Mouse (Mus musculus) limb, embryonic 15.5 days (tissue): ENCODE data around the gene Atp6v0a4. TPM values are rescaled to one million over a fixed set of nuclear protein-coding genes. Genes with fewer than 3 reads are reported as not detected.

Experiments used
- ATAC-seq: fragments of 200-750 bp; cut with Nextera tagmentation; 2 replicates; pipeline ENCODE4 v1.8.0; 2017; ENCODE audit warnings: low read depth, moderate TSS enrichment; ENCODE audit not compliant: insufficient number of reproducible peaks, low FRiP score, low TSS enrichment
- H3K27ac ChIP-seq: fragments of 300-500 bp; sonication (generic); 2 replicates; pipeline ENCODE4 v1.5.1; 2015; ENCODE audit warnings: moderate library complexity, mild to moderate bottlenecking, inconsistent platforms
- H3K27me3 ChIP-seq: fragments of 300-500 bp; sonication (generic); 2 replicates; pipeline ENCODE4 v1.6.1; 2015; ENCODE audit warnings: inconsistent platforms
- H3K36me3 ChIP-seq: fragments of 300-500 bp; sonication (generic); 2 replicates; pipeline ENCODE4 v1.6.1; 2015; ENCODE audit warnings: inconsistent platforms
- H3K4me1 ChIP-seq: fragments of 300-500 bp; sonication (generic); 2 replicates; pipeline ENCODE4 v1.6.1; 2015; ENCODE audit warnings: inconsistent platforms
- H3K4me2 ChIP-seq: fragments of 300-500 bp; sonication (generic); 2 replicates; pipeline ENCODE4 v1.6.1; 2015; ENCODE audit warnings: mild to moderate bottlenecking, inconsistent platforms
- H3K4me3 ChIP-seq: fragments of 300-500 bp; sonication (generic); 2 replicates; pipeline ENCODE4 v1.5.1; 2015; ENCODE audit warnings: mild to moderate bottlenecking, inconsistent platforms
- H3K9ac ChIP-seq: fragments of 300-500 bp; sonication (generic); 2 replicates; pipeline ENCODE4 v1.6.1; 2015; ENCODE audit warnings: inconsistent platforms
- H3K9me3 ChIP-seq: fragments of 300-500 bp; sonication (generic); 2 replicates; pipeline ENCODE4 v1.6.1; 2016; ENCODE audit warnings: inconsistent platforms
- WGBS: fragments of 180-500 bp; shearing (Covaris S2); methylation state at CpG from one replicate; pipeline ENCODE4 v1.1.7; 2015; 5-methylcytosine and 5-hydroxymethylcytosine counted together
- polyA plus RNA-seq: library from polyadenylated mRNA; unstranded; fragments of >200 nt; fragmentation: Nextera tagmentation; extraction: Ambion mirVana; gene quantifications from 2 replicates; pipeline ENCODE4 v1.2.1, GENCODE M21; 2015

The Atp6v0a4 gene
- polyA plus RNA-seq, 1 experiment from 2014 or later, result 6.0 TPM

- peaks cover 16% of the 10 kb centered on the region; the same call in 1 of the 2 replicates for H3K4me1 ChIP-seq
- no peak overlapping the region for H3K4me2 ChIP-seq
- H3K27me3 ChIP-seq, result no peaks in the 10 kb centered on the region
- ATAC-seq, result no peak
- no peaks in the 10 kb centered on the region for H3K9me3 ChIP-seq
- no peak overlapping the region for H3K4me3 ChIP-seq
- H3K36me3 ChIP-seq, result peaks cover 22% of the 10 kb centered on the region
- H3K27ac ChIP-seq, result no peak overlapping the region
- H3K9ac ChIP-seq, result no peak overlapping the region
- 62% methylated on average over 18 of the region's 18 CpGs for WGBS
These were observed 747 bp downstream of the Atp6v0a4 start for GRCm38 (mm10) chr6:38123471-38124206.

- Histone ChIP-seq H3K4me1 (peaks cover 16% of the 10 kb centered on the region; the same call in 1 of the 2 replicates), H3K9ac (no peak overlapping the region), H3K27ac (no peak overlapping the region), H3K4me2 (no peak overlapping the region), H3K4me3 (no peak overlapping the region), H3K9me3 (no peaks in the 10 kb centered on the region), H3K27me3 (no peaks in the 10 kb centered on the region), H3K36me3 (peaks cover 14% of the 10 kb centered on the region)
- no peak for ATAC-seq
- WGBS, result 73% methylated on average over 6 of the region's 6 CpGs
These were observed 1.6 kb downstream of the Atp6v0a4 start for GRCm38 (mm10) chr6:38122791-38123190.

DNA sequence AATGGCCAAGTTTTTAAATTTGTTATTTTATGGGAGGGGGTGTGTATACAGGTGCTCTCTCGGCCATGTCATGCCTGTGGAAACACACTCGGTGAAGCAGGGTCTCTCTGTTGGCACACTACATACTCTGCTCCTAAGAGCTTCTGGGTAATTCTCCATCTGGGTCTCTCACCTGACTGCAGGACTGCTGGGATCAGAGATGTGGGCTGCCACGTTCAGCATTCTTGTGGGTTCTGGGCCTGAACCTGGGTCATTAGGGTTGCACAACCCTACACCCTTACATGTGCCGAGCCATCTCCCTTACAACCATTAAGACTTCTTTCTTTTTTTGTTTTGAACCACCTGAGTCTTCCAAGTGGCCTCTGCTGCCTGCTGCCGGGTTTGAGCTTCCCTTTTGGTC, 2.5 kb downstream of the Atp6v0a4 start:
- Histone ChIP-seq H3K4me3 (no peak overlapping the region), H3K36me3 (peaks cover 10% of the 10 kb centered on the region), H3K9ac (no peak overlapping the region), H3K4me2 (no peak overlapping the region), H3K9me3 (no peaks in the 10 kb centered on the region), H3K27ac (no peak overlapping the region), H3K4me1 (peaks cover 16% of the 10 kb centered on the region; the same call in 1 of the 2 replicates), H3K27me3 (no peaks in the 10 kb centered on the region)
- ATAC-seq, result no peak
- WGBS, result 74% methylated on average over 5 of the region's 5 CpGs

DNA sequence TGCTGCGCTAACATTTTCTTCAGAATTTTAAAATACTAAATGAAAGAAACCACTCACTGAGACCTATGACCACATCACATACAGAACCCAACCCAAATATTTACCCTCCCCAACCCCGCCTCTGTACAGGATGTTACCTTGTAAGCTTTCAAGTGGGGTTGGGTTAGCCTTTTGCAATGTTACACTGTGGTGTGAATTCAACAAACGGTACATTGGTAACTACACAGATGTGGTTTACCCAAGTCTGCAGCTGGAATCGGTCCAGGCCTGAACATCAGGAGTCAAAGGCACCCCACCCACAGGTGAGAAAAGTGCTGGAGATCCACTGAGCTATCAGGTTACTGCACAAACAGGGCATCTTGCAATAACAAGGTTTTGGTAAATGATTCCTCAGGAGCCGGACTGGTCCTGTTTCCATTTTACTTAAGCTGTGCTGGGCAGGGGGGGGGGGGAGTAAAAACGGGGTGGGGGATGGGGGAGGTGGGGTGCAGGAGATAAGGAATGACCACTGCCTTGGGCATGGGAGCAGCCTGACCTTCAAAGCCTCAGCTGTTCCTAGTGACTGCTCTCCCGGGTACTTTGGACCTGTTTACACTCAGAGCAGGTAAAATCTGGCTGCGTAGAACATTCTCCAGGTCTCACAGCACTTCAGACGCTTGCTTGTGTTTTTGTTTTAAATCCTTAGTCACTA, 3.6 kb downstream of the Atp6v0a4 start:
- H3K4me3 ChIP-seq, result no peak overlapping the region
- H3K9me3 ChIP-seq, result no peaks in the 10 kb centered on the region
- peaks cover 16% of the 10 kb centered on the region; the same call in 1 of the 2 replicates for H3K4me1 ChIP-seq
- no peak overlapping the region for H3K9ac ChIP-seq
- H3K27ac ChIP-seq, result 0 out of 2 replicates have a peak overlapping the region, but pooled peaks have one; percentile 52
- 57% methylated on average over 9 of the region's 9 CpGs for WGBS
- H3K4me2 ChIP-seq, result no peak overlapping the region
- ATAC-seq, result peak; percentile 61
- no peaks in the 10 kb centered on the region for H3K27me3 ChIP-seq
- peaks cover 2% of the 10 kb centered on the region; the same call in 1 of the 2 replicates for H3K36me3 ChIP-seq

GRCm38 (mm10) chr6:38118341-38118740, 6.0 kb downstream of the Atp6v0a4 start:
- no peaks in the 10 kb centered on the region for H3K36me3 ChIP-seq
- H3K4me3 ChIP-seq, result no peak overlapping the region
- 88% methylated on average over 6 of the region's 6 CpGs for WGBS
- H3K9me3 ChIP-seq, result no peaks in the 10 kb centered on the region
- H3K27me3 ChIP-seq, result no peaks in the 10 kb centered on the region
- H3K4me1 ChIP-seq, result peaks cover 7% of the 10 kb centered on the region; the same call in 1 of the 2 replicates
- no peak overlapping the region for H3K9ac ChIP-seq
- H3K27ac ChIP-seq, result no peak overlapping the region
- ATAC-seq, result no peak
- H3K4me2 ChIP-seq, result no peak overlapping the region

DNA sequence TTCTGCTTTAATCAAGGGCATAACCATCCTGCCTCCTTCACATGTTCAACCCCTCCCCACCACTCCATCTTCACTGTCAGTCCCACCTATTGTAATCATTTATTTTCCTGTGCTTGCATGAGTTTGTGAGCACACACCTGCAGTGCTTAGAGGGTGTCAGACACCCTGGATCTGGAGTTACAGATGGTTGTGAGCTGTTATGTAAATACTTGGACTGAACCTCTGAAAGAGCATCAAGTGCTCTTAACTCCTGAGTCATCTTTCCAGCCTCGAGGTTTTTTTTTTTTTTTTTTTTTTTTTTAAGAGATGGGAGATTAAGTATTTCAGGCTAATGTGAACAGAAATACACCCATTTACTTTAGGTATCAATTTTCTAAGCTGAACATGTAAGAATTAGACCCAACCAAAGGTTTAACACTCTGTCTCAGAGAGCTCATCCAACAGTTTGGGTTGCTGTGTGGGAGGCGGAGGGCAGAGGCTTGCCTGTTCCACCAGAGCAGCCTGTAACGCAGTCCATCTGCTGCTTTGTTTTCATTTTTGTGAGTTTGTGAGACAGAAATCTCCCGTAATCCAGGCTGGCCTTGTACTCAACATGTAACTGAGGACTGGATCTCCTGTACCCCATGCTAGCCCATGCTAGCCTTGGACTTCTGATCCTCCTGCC, 8.1 kb downstream of the Atp6v0a4 start:
- no peaks in the 10 kb centered on the region for H3K36me3 ChIP-seq
- H3K9me3 ChIP-seq, result no peaks in the 10 kb centered on the region
- H3K27me3 ChIP-seq, result no peaks in the 10 kb centered on the region
- H3K9ac ChIP-seq, result no peak overlapping the region
- peaks cover 5% of the 10 kb centered on the region; the same call in 1 of the 2 replicates for H3K4me1 ChIP-seq
- H3K4me3 ChIP-seq, result no peak overlapping the region
- WGBS, result 47% methylated on average over 4 of the region's 4 CpGs
- no peak overlapping the region for H3K27ac ChIP-seq
- no peak overlapping the region for H3K4me2 ChIP-seq
- ATAC-seq, result no peak

GRCm38 (mm10) chr6:38110859-38111258, 13.5 kb downstream of the Atp6v0a4 start:
- Histone ChIP-seq H3K4me2 (no peak overlapping the region), H3K27ac (no peak overlapping the region), H3K9me3 (no peaks in the 10 kb centered on the region), H3K27me3 (0 out of 2 replicates have a peak, but pooled peaks cover 3% of the 10 kb centered on the region), H3K4me3 (no peak overlapping the region), H3K36me3 (no peaks in the 10 kb centered on the region), H3K4me1 (peaks cover 10% of the 10 kb centered on the region), H3K9ac (no peak overlapping the region)
- no peak for ATAC-seq
- WGBS, result 70% methylated on average over 9 of the region's 9 CpGs

DNA sequence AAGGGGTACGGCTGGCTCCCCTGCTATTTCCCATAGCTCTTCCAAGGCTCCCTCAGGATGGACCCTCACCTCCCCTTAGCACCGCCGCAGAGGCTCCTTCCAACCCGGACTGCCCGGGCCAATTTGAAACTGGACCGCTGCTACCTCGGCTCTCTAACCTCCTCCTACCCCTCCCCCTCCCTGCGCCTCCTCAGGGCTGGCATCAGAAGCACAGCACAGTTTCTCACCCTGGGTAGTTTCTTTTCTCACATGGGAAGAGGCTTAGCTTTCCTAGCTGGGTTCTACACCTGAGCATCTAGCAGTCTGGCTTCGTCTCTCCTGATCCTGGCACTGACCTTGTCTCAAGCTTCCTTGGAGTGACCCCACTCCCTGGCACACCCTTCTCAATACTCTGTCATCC, 14.5 kb downstream of the Atp6v0a4 start:
- no peak overlapping the region for H3K9ac ChIP-seq
- WGBS, result 14% methylated on average over 9 of the region's 9 CpGs

GRCm38 (mm10) chr6:38109160-38109795, 15.1 kb downstream of the Atp6v0a4 start, which contains the start of gene Tmem213:
TSS of gene Tmem213 (plus strand) at chr6:38109255.
- Histone ChIP-seq H3K36me3 (no peaks in the 10 kb centered on the region), H3K9me3 (no peaks in the 10 kb centered on the region), H3K9ac (no peak within 1 kb of the TSS), H3K4me3 (no peak within 1 kb of the TSS), H3K4me2 (no peak within 1 kb of the TSS), H3K27me3 (0 out of 2 replicates have a peak, but pooled peaks cover 3% of the 10 kb centered on the region), H3K27ac (no peak within 1 kb of the TSS), H3K4me1 (peaks cover 10% of the 10 kb centered on the region)
- no peak for ATAC-seq
- 30% methylated on average over 9 of the region's 9 CpGs for WGBS

More for the DNA sequence above, 14.5 kb downstream of the Atp6v0a4 start:
- Histone ChIP-seq H3K27ac (no peak overlapping the region), H3K36me3 (no peaks in the 10 kb centered on the region), H3K4me2 (no peak overlapping the region), H3K4me3 (no peak overlapping the region), H3K27me3 (0 out of 2 replicates have a peak, but pooled peaks cover 3% of the 10 kb centered on the region), H3K9me3 (no peaks in the 10 kb centered on the region), H3K4me1 (peaks cover 10% of the 10 kb centered on the region)
- no peak for ATAC-seq

- no peak for ATAC-seq
- H3K9ac ChIP-seq, result no peak overlapping the region
- WGBS, result 85% methylated on average over 5 of the region's 5 CpGs
These were observed 15.9 kb downstream of the Atp6v0a4 start for GRCm38 (mm10) chr6:38108449-38108848.

DNA sequence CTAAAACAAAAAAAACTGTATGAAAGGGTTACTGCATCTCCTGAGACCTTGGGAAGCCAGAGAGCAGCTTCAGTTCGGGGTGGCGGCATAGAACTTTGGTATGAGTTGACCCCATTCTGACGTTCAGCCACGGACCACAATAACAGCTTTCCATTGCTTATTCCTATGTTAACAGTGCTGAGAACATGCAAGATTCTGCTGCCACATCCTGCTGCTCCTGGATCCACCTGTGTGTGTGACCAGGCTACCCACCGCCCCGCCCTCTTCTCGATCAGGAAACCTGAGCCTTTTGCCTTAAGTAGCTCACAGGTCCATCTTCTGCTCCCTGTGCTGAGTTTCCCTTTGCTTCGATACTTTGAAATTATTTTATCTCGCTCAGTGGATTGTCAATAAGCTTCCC, 18.5 kb downstream of the Atp6v0a4 start:
- H3K36me3 ChIP-seq, result no peaks in the 10 kb centered on the region
- H3K9me3 ChIP-seq, result no peaks in the 10 kb centered on the region
- H3K4me2 ChIP-seq, result no peak overlapping the region
- H3K4me1 ChIP-seq, result peaks cover 16% of the 10 kb centered on the region
- 85% methylated on average over 9 of the region's 9 CpGs for WGBS
- H3K9ac ChIP-seq, result no peak overlapping the region
- no peak overlapping the region for H3K4me3 ChIP-seq
- ATAC-seq, result no peak
- H3K27me3 ChIP-seq, result 0 out of 2 replicates have a peak, but pooled peaks cover 3% of the 10 kb centered on the region
- no peak overlapping the region for H3K27ac ChIP-seq

More at GRCm38 (mm10) chr6:38108449-38108848, 15.9 kb downstream of the Atp6v0a4 start:
- Histone ChIP-seq H3K4me3 (no peak overlapping the region), H3K27ac (no peak overlapping the region), H3K27me3 (0 out of 2 replicates have a peak, but pooled peaks cover 3% of the 10 kb centered on the region), H3K4me1 (peaks cover 16% of the 10 kb centered on the region), H3K36me3 (no peaks in the 10 kb centered on the region), H3K4me2 (no peak overlapping the region), H3K9me3 (no peaks in the 10 kb centered on the region)
